Mouse (Mus musculus) MEL (cell line): ENCODE results near the gene Stac. TPM values are rescaled to one million over a fixed set of nuclear protein-coding genes. Genes with fewer than 3 reads are reported as not detected.

ENCODE experiments used
- DNase-seq: peaks from one replicate; pipeline ENCODE4 v3.0.0; 2011; ENCODE audit warnings: low read depth, low spot score
- H3K27ac ChIP-seq: 2 replicates; pipeline ENCODE4 v1.5.1; 2012; ENCODE audit warnings: low read depth, mild to moderate bottlenecking, control low read depth, low read length, moderate library complexity; ENCODE audit not compliant: control insufficient read depth
- H3K27me3 ChIP-seq, 2 experiments: fragments of 150-350 bp in 1 of 2; sonication (generic) in 1 of 2; 2 replicates each; pipeline ENCODE4 v1.6.1; 2012; ENCODE audit warnings: low read length in 2 of 2, mild to moderate bottlenecking in 2 of 2, improper control_type of control experiment in 1 of 2, moderate library complexity in 1 of 2; ENCODE audit not compliant: insufficient read depth in 2 of 2, control insufficient read depth in 1 of 2
- H3K36me3 ChIP-seq, 2 experiments: 2 replicates each; pipeline ENCODE4 v1.6.1; 2012 to 2014; ENCODE audit warnings: low read length in 2 of 2, improper control_type of control experiment in 1 of 2, inconsistent platforms in 1 of 2, mild to moderate bottlenecking in 1 of 2; ENCODE audit not compliant: insufficient read depth in 2 of 2, control insufficient read depth in 1 of 2
- H3K4me1 ChIP-seq, 2 experiments: fragments of 150-350 bp in 1 of 2; sonication (generic) in 1 of 2; 2 replicates each; pipeline ENCODE4 v1.6.1; 2012; ENCODE audit warnings: low read length in 2 of 2, improper control_type of control experiment in 1 of 2, mild to moderate bottlenecking in 1 of 2; ENCODE audit not compliant: insufficient read depth in 2 of 2, control insufficient read depth in 1 of 2
- H3K4me3 ChIP-seq, 2 experiments: fragments of 150-350 bp in 1 of 2; sonication (generic) in 1 of 2; 2 replicates each; pipeline ENCODE4 v1.5.1; 2012; ENCODE audit warnings: low read depth in 2 of 2, low read length in 2 of 2, mild to moderate bottlenecking in 2 of 2, moderate library complexity in 2 of 2, control low read depth in 1 of 2, improper control_type of control experiment in 1 of 2; ENCODE audit not compliant: control insufficient read depth in 1 of 2, insufficient read depth in 1 of 2
- H3K79me2 ChIP-seq: 2 replicates; pipeline ENCODE4 v1.6.1; 2012; ENCODE audit warnings: mild to moderate bottlenecking, low read length, moderate library complexity; ENCODE audit not compliant: control insufficient read depth, poor library complexity, insufficient read depth
- H3K9ac ChIP-seq: 2 replicates; pipeline ENCODE4 v1.6.1; 2012; ENCODE audit warnings: low read depth, mild to moderate bottlenecking, control low read depth, low read length, moderate library complexity; ENCODE audit not compliant: control insufficient read depth, poor library complexity, severe bottlenecking
- H3K9me3 ChIP-seq: fragments of 150-350 bp; sonication (generic); replicated peaks from 2 replicates; pipeline ENCODE4 v1.6.1; 2012; ENCODE audit warnings: mild to moderate bottlenecking, low read length, improper control_type of control experiment, moderate library complexity; ENCODE audit not compliant: insufficient read depth
- BHLHE40 ChIP-seq: IDR thresholded peaks from 2 replicates; pipeline ENCODE4 v1.6.1; 2012; ENCODE audit warnings: low read depth, mild to moderate bottlenecking, inconsistent platforms, low read length, improper control_type of control experiment, borderline replicate concordance
- CHD2 ChIP-seq: IDR thresholded peaks from 2 replicates; pipeline ENCODE4 v1.6.1; 2011; ENCODE audit warnings: low read length, improper control_type of control experiment
- CTCF ChIP-seq, 3 experiments: IDR thresholded peaks in 2 of 3; conservative IDR thresholded peaks in 1 of 3; 2 replicates each; pipeline ENCODE4 v1.5.1; 2011 to 2012; ENCODE audit warnings: low read length in 3 of 3, low read depth in 2 of 3, mild to moderate bottlenecking in 2 of 3, improper control_type of control experiment in 1 of 3, inconsistent platforms in 1 of 3, mixed read lengths in 1 of 3, moderate library complexity in 1 of 3; ENCODE audit not compliant: control insufficient read depth in 1 of 3, insufficient read depth in 1 of 3, poor library complexity in 1 of 3, severe bottlenecking in 1 of 3
- E2F4 ChIP-seq: IDR thresholded peaks from 2 replicates; pipeline ENCODE4 v1.6.1; 2011; ENCODE audit warnings: low read depth, low read length, improper control_type of control experiment, borderline replicate concordance
- ELF1 ChIP-seq: IDR thresholded peaks from 2 replicates; pipeline ENCODE4 v1.6.1; 2014; ENCODE audit warnings: low read depth, mild to moderate bottlenecking, inconsistent platforms, low read length, improper control_type of control experiment, moderate library complexity
- EP300 ChIP-seq, 2 experiments: IDR thresholded peaks; 2 replicates each; pipeline ENCODE4 v1.6.1; 2011; ENCODE audit warnings: improper control_type of control experiment in 2 of 2, low read length in 2 of 2, low read depth in 1 of 2, mild to moderate bottlenecking in 1 of 2
- ETS1 ChIP-seq: IDR thresholded peaks from 2 replicates; pipeline ENCODE4 v1.6.1; 2012; ENCODE audit warnings: low read depth, mild to moderate bottlenecking, inconsistent platforms, low read length, improper control_type of control experiment, moderate library complexity
- GABPA ChIP-seq: IDR thresholded peaks from 2 replicates; pipeline ENCODE4 v1.6.1; 2012; ENCODE audit warnings: low read depth, mild to moderate bottlenecking, inconsistent platforms, low read length, improper control_type of control experiment, moderate library complexity
- GATA1 ChIP-seq: IDR thresholded peaks from 2 replicates; pipeline ENCODE4 v1.6.1; 2011; ENCODE audit warnings: low read depth, low read length, improper control_type of control experiment
- HCFC1 ChIP-seq: IDR thresholded peaks from 2 replicates; pipeline ENCODE4 v1.6.1; 2012; ENCODE audit warnings: low read depth, mild to moderate bottlenecking, inconsistent platforms, low read length, improper control_type of control experiment, moderate library complexity
- KAT2A ChIP-seq: conservative IDR thresholded peaks from 2 replicates; pipeline ENCODE4 v1.6.1; 2012; ENCODE audit warnings: low read depth, low read length, improper control_type of control experiment, inconsistent platforms
- MAFK ChIP-seq: IDR thresholded peaks from 2 replicates; pipeline ENCODE4 v1.6.1; 2011; ENCODE audit warnings: low read depth, mild to moderate bottlenecking, low read length, improper control_type of control experiment, borderline replicate concordance
- MEF2A ChIP-seq: IDR thresholded peaks from 2 replicates; pipeline ENCODE4 v1.6.1; 2014; ENCODE audit warnings: low read depth, mild to moderate bottlenecking, inconsistent platforms, low read length, improper control_type of control experiment; ENCODE audit not compliant: poor library complexity, insufficient replicate concordance, severe bottlenecking; ENCODE audit errors: extremely low read depth
- MXI1 ChIP-seq: IDR thresholded peaks from 2 replicates; pipeline ENCODE4 v1.6.1; 2011; ENCODE audit warnings: mild to moderate bottlenecking, low read depth, low read length, improper control_type of control experiment
- POLR2AphosphoS2 ChIP-seq: IDR thresholded peaks from 2 replicates; pipeline ENCODE4 v1.6.1; 2011; ENCODE audit warnings: low read length, improper control_type of control experiment
- SIN3A ChIP-seq: IDR thresholded peaks from 2 replicates; pipeline ENCODE4 v1.6.1; 2012; ENCODE audit warnings: low read length, improper control_type of control experiment, inconsistent platforms
- TCF12 ChIP-seq: IDR thresholded peaks from 2 replicates; pipeline ENCODE4 v1.6.1; 2014; ENCODE audit warnings: low read depth, mild to moderate bottlenecking, inconsistent platforms, low read length, improper control_type of control experiment, moderate library complexity
- USF2 ChIP-seq, 2 experiments: IDR thresholded peaks; 2 replicates each; pipeline ENCODE4 v1.6.1; 2011 to 2012; ENCODE audit warnings: improper control_type of control experiment in 2 of 2, low read length in 2 of 2, borderline replicate concordance in 1 of 2, inconsistent platforms in 1 of 2, low read depth in 1 of 2, mild to moderate bottlenecking in 1 of 2; ENCODE audit not compliant: insufficient read depth in 1 of 2
- ZC3H11A ChIP-seq: IDR thresholded peaks from 2 replicates; pipeline ENCODE4 v1.6.1; 2012; ENCODE audit warnings: low read depth, mild to moderate bottlenecking, inconsistent platforms, low read length, improper control_type of control experiment
- ZNF384 ChIP-seq: IDR thresholded peaks from 2 replicates; pipeline ENCODE4 v1.6.1; 2012; ENCODE audit warnings: low read depth, mild to moderate bottlenecking, inconsistent platforms, low read length, improper control_type of control experiment
- polyA plus RNA-seq, 2 experiments: library from polyadenylated mRNA; stranded (reverse) in 1 of 2; unstranded in 1 of 2; fragments of >175 nt in 1 of 2; fragments of >200 nt in 1 of 2; gene quantifications; 2 replicates each; pipeline versions ENCODE4 v1.2.1 to v1.2.4; 2012; ENCODE audit warnings: low replicate concordance in 2 of 2, low read depth in 1 of 2; ENCODE audit not compliant: insufficient read length in 2 of 2, insufficient read depth in 1 of 2, missing spikeins in 1 of 2
- total RNA-seq: library from RNA; depleted of rRNA; stranded (reverse); fragments of 300-350 nt; gene quantifications from 2 replicates; pipeline ENCODE4 v1.2.3, GENCODE M21; 2012

Stac gene
- total and polyA plus RNA-seq, 3 experiments, result not detected

- TF ChIP-seq MEF2A, result no peak
Observed at GRCm38 (mm10) chr9:111643369-111643768, 46.8 kb downstream of the Stac start.

GRCm38 (mm10) chr9:111637641-111638040, 52.5 kb downstream of the Stac start:
- no peak overlapping the region for H3K9ac ChIP-seq
- H3K36me3 ChIP-seq, result no peaks in the 10 kb centered on the region
- no peak overlapping the region for H3K27ac ChIP-seq
- TF ChIP-seq TCF12 (no peak), ZNF384 (no peak), MEF2A (no peak), GABPA (no peak), MXI1 (no peak), ETS1 (no peak), CTCF (IDR thresholded peaks at IDR 0.05 in 2 of 3, conservative IDR thresholded peaks at IDR 0.05 in 1 of 3; ENCODE audit: control insufficient read depth in 1 of 3, insufficient read depth in 1 of 3, low read depth in 2 of 3, low read length in 3 of 3, poor library complexity in 1 of 3, severe bottlenecking in 1 of 3) (no peak), GATA1 (no peak), SIN3A (no peak), HCFC1 (no peak), KAT2A (no peak), POLR2AphosphoS2 (no peak), USF2 (IDR thresholded peaks at IDR 0.05; ENCODE audit: borderline replicate concordance in 1 of 2, insufficient read depth in 1 of 2, low read depth in 1 of 2, low read length in 2 of 2) (no peak), CHD2 (no peak), MAFK (no peak), EP300 (IDR thresholded peaks at IDR 0.05; ENCODE audit: low read depth in 1 of 2, low read length in 2 of 2) (no peak), BHLHE40 (no peak), ZC3H11A (no peak), E2F4 (no peak), ELF1 (no peak)
- TF ChIP-seq, all 39 proteins: peak for 0
- H3K9me3 ChIP-seq, result no peaks in the 10 kb centered on the region
- no peak overlapping the region for H3K4me3 ChIP-seq
- no peaks in the 10 kb centered on the region for H3K79me2 ChIP-seq
- no peaks in the 10 kb centered on the region for H3K4me1 ChIP-seq
- H3K27me3 ChIP-seq, result no peaks in the 10 kb centered on the region
- DNase-seq, result no peak

More at GRCm38 (mm10) chr9:111643369-111643768, 46.8 kb downstream of the Stac start:
- no peak overlapping the region for H3K4me3 ChIP-seq
- H3K9ac ChIP-seq, result no peak overlapping the region
- H3K79me2 ChIP-seq, result no peaks in the 10 kb centered on the region
- H3K36me3 ChIP-seq, result no peaks in the 10 kb centered on the region
- H3K4me1 ChIP-seq, result no peaks in the 10 kb centered on the region
- no peaks in the 10 kb centered on the region for H3K27me3 ChIP-seq
- no peak for DNase-seq
- no peaks in the 10 kb centered on the region for H3K9me3 ChIP-seq
- no peak overlapping the region for H3K27ac ChIP-seq
